Mouse (Mus musculus) Patski (cell line): Measurements from ENCODE around the gene Lrrc56. TPM values are rescaled to one million over a fixed set of nuclear protein-coding genes. Genes with fewer than 3 reads are reported as not detected.

Source experiments
- ATAC-seq: fragments of 100-300 bp; one replicate; pipeline ENCODE4 v1.8.0; 2021
- CTCF ChIA-PET: fragments of 350-600 bp; sonication (Branson Sonifier 250); formaldehyde crosslinking; loops from one replicate; lab custom pipeline; 2022; ENCODE audit warnings: inconsistent platforms; lab: Charles Lee
- POLR2A ChIA-PET: fragments of 350-600 bp; sonication (Branson Sonifier 250); formaldehyde crosslinking; loops from one replicate; lab custom pipeline; 2022; ENCODE audit warnings: antibody characterized with exemption, inconsistent platforms; lab: Charles Lee
- DNase-seq: peaks from one replicate; pipeline ENCODE4 v3.0.0-alpha.2; 2011; ENCODE audit warnings: low read depth, low spot score
- H3K27me3 ChIP-seq: fragments of 371-371 bp; one replicate; pipeline ENCODE4 v1.5.1; 2021
- CTCF ChIP-seq: fragments of 100-300 bp; IDR thresholded peaks from one replicate; pipeline ENCODE4 v1.5.1; 2021
- in situ Hi-C: fragments of 300-500 bp; cut with MboI; formaldehyde crosslinking; loops from 3 replicates; pipeline ENCODE4 v1.11.1; 2018; ENCODE audit warnings: low pct_unique_long_range_greater_than_20kb, mixed read lengths
- polyA plus RNA-seq: library from polyadenylated mRNA; unstranded; gene quantifications from one replicate; pipeline ENCODE4 v1.2.3, GENCODE M21; 2021

Lrrc56 gene
- polyA plus RNA-seq, 1 experiment from 2014 or later = 13.7 TPM

GRCm38 (mm10) chr7:141191036-141191435 is 2.9 kb upstream of the Lrrc56 start:
- H3K27me3 ChIP-seq = no peaks in the 10 kb centered on the region
- ATAC-seq = no peak
- no peak for DNase-seq
- TF ChIP-seq CTCF = no peak
- CTCF ChIA-PET = interaction anchor here (2.5 kb wide), 1 partner anchor 15 kb away, joined by 6 read pairs; no protein-coding TSS in a partner anchor
- POLR2A ChIA-PET = no interaction called here
- in situ Hi-C loops = no loop called here

- DNase-seq (no peak), ATAC-seq (no peak)
- no peaks in the 10 kb centered on the region for H3K27me3 ChIP-seq
- TF ChIP-seq CTCF = no peak
- ChIA-PET POLR2A (interaction anchor here (0.6 to 1.6 kb wide), 3 partner anchors 25 to 69 kb away, joined by 3 to 5 read pairs (median 4); partner anchors contain the start of gene Phrf1), CTCF (interaction anchor here (2.5 kb wide), 1 partner anchor 16 kb away, joined by 6 read pairs; no protein-coding TSS in a partner anchor)
- in situ Hi-C loops = no loop called here
These were observed 1.9 kb upstream of the Lrrc56 start for GRCm38 (mm10) chr7:141191796-141192685.

GRCm38 (mm10) chr7:141192776-141193347 is 1.1 kb upstream of the Lrrc56 start:
- TF ChIP-seq CTCF = no peak
- H3K27me3 ChIP-seq = no peaks in the 10 kb centered on the region
- DNase-seq = no peak
- ATAC-seq = no peak
- ChIA-PET CTCF (interaction anchor here (2.5 kb wide), 1 partner anchor 17 kb away, joined by 6 read pairs; no protein-coding TSS in a partner anchor), POLR2A (interaction anchor here (0.6 to 1.9 kb wide), 8 partner anchors 24 to 144 kb away, joined by 3 to 5 read pairs (median 4); partner anchors contain the start of gene Phrf1)
- in situ Hi-C loops = no loop called here

GRCm38 (mm10) chr7:141193348-141193856 is 555 bp upstream of the Lrrc56 start:
- DNase-seq = no peak
- ChIA-PET CTCF (interaction anchor here (2.5 kb wide), 1 partner anchor 17 kb away, joined by 6 read pairs; no protein-coding TSS in a partner anchor), POLR2A (interaction anchor here (0.6 to 1.9 kb wide), 8 partner anchors 24 to 709 kb away, joined by 3 to 5 read pairs (median 4); partner anchors contain the start of gene Phrf1)
- H3K27me3 ChIP-seq = no peaks in the 10 kb centered on the region
- in situ Hi-C loops = no loop called here
- peak; percentile 36 for ATAC-seq
- TF ChIP-seq CTCF = no peak

- ATAC-seq (peak; percentile 11), DNase-seq (no peak)
- TF ChIP-seq CTCF = no peak
- POLR2A ChIA-PET = interaction anchor here (0.9 to 3.1 kb wide), 4 partner anchors 16 to 221 kb away, joined by 4 to 14 read pairs (median 4); partner anchors contain the start of gene Rassf7
- H3K27me3 ChIP-seq = no peaks in the 10 kb centered on the region
- in situ Hi-C loops = no loop called here
- CTCF ChIA-PET = no interaction called here
These were observed 452 bp downstream of the Lrrc56 start for GRCm38 (mm10) chr7:141194409-141194808.

GRCm38 (mm10) chr7:141194830-141195229 is 873 bp downstream of the Lrrc56 start:
- in situ Hi-C loops = no loop called here
- CTCF ChIA-PET = no interaction called here
- DNase-seq (peak; percentile 46), ATAC-seq (peak; percentile 24)
- no peak for TF ChIP-seq CTCF
- POLR2A ChIA-PET = interaction anchor here (0.9 to 3.1 kb wide), 4 partner anchors 16 to 221 kb away, joined by 4 to 14 read pairs (median 4); partner anchors contain the start of gene Rassf7
- H3K27me3 ChIP-seq = no peaks in the 10 kb centered on the region

GRCm38 (mm10) chr7:141195754-141196153 is 1.8 kb downstream of the Lrrc56 start:
- in situ Hi-C loops = no loop called here
- no peak for TF ChIP-seq CTCF
- H3K27me3 ChIP-seq = no peaks in the 10 kb centered on the region
- ATAC-seq (no peak), DNase-seq (no peak)
- POLR2A ChIA-PET = interaction anchor here (3.1 kb wide), 1 partner anchor 20 kb away, joined by 14 read pairs; the partner anchor contains the start of gene Rassf7
- CTCF ChIA-PET = interaction anchor here (1.1 kb wide), 1 partner anchor 38 kb away, joined by 3 read pairs; no protein-coding TSS in a partner anchor

- no peak for DNase-seq
- CTCF ChIA-PET = interaction anchor here (1.1 kb wide), 1 partner anchor 37 kb away, joined by 3 read pairs; no protein-coding TSS in a partner anchor
- H3K27me3 ChIP-seq = no peaks in the 10 kb centered on the region
- TF ChIP-seq CTCF = no peak
- POLR2A ChIA-PET = interaction anchor here (3.1 kb wide), 1 partner anchor 19 kb away, joined by 14 read pairs; the partner anchor contains the start of gene Rassf7
- in situ Hi-C loops = no loop called here
- no peak for ATAC-seq
These were observed 2.8 kb downstream of the Lrrc56 start for GRCm38 (mm10) chr7:141196619-141197282.

- CTCF ChIA-PET = no interaction called here
- ATAC-seq = no peak
- no peak for DNase-seq
- POLR2A ChIA-PET = no interaction called here
- no peak for TF ChIP-seq CTCF
- no peaks in the 10 kb centered on the region for H3K27me3 ChIP-seq
- in situ Hi-C loops = no loop called here
These were observed 4.2 kb downstream of the Lrrc56 start for GRCm38 (mm10) chr7:141198121-141198520.

- H3K27me3 ChIP-seq = no peaks in the 10 kb centered on the region
- in situ Hi-C loops = no loop called here
- CTCF ChIA-PET = no interaction called here
- POLR2A ChIA-PET = interaction anchor here (0.7 kb wide), 1 partner anchor 243 kb away, joined by 3 read pairs; no protein-coding TSS in a partner anchor
- no peak for DNase-seq
- no peak for ATAC-seq
- no peak for TF ChIP-seq CTCF
These were observed 10.6 kb downstream of the Lrrc56 start for GRCm38 (mm10) chr7:141204546-141204945.
